Mouse (Mus musculus) midbrain, postnatal 0 days (tissue): Measurements from ENCODE around the gene Elk1. TPM values are rescaled to one million over a fixed set of nuclear protein-coding genes. Genes with fewer than 3 reads are reported as not detected.

ENCODE experiments used
- ATAC-seq: fragments of 200-750 bp; cut with Nextera tagmentation; 2 replicates; pipeline ENCODE4 v1.8.0; 2017; ENCODE audit warnings: moderate number of reproducible peaks, mild to moderate bottlenecking, moderate TSS enrichment, moderate library complexity; ENCODE audit not compliant: low FRiP score
- DNase-seq: peaks from one replicate; pipeline ENCODE4 v3.0.0-alpha.2; 2015; ENCODE audit warnings: low spot score
- H3K27ac ChIP-seq: fragments of 300-500 bp; sonication (generic); 2 replicates; pipeline ENCODE4 v1.5.1; 2014; ENCODE audit warnings: low read depth, mild to moderate bottlenecking, low read length, mixed read lengths
- H3K27me3 ChIP-seq: fragments of 300-500 bp; sonication (generic); 2 replicates; pipeline ENCODE4 v1.6.1; 2014; ENCODE audit warnings: low read length, control low read depth, mixed read lengths; ENCODE audit not compliant: insufficient read depth
- H3K36me3 ChIP-seq: fragments of 300-500 bp; sonication (generic); 2 replicates; pipeline ENCODE4 v1.6.1; 2014; ENCODE audit warnings: low read length, control low read depth, mixed read lengths; ENCODE audit not compliant: insufficient read depth
- H3K4me1 ChIP-seq: fragments of 300-500 bp; sonication (generic); 2 replicates; pipeline ENCODE4 v1.6.1; 2014; ENCODE audit warnings: mild to moderate bottlenecking, control low read depth, antibody characterized with exemption, low read length, mixed read lengths; ENCODE audit not compliant: insufficient read depth
- H3K4me2 ChIP-seq: fragments of 300-500 bp; sonication (generic); 2 replicates; pipeline ENCODE4 v1.6.1; 2014; ENCODE audit warnings: low read depth, mild to moderate bottlenecking, low read length, mixed read lengths; ENCODE audit not compliant: poor library complexity, severe bottlenecking
- H3K4me3 ChIP-seq: fragments of 300-500 bp; sonication (generic); 2 replicates; pipeline ENCODE4 v1.5.1; 2014; ENCODE audit warnings: low read depth, mild to moderate bottlenecking, low read length, moderate library complexity
- H3K9ac ChIP-seq: fragments of 300-500 bp; sonication (generic); replicated peaks from 2 replicates; pipeline ENCODE4 v1.6.1; 2014; ENCODE audit warnings: mild to moderate bottlenecking, low read length, moderate library complexity, mixed read lengths; ENCODE audit not compliant: poor library complexity, severe bottlenecking
- H3K9me3 ChIP-seq: fragments of 300-500 bp; sonication (generic); 2 replicates; pipeline ENCODE4 v1.6.1; 2016; ENCODE audit warnings: low read length, control low read depth
- CTCF ChIP-seq: IDR thresholded peaks from 2 replicates; pipeline ENCODE4 v1.5.1; 2016; ENCODE audit warnings: antibody characterized with exemption, mild to moderate bottlenecking
- WGBS: fragments of 180-500 bp; shearing (Covaris S2); extraction: QIAGEN DNeasy Blood & Tissue Kit; methylation state at CpG from one replicate; pipeline ENCODE4 v1.1.7; 2014; 5-methylcytosine and 5-hydroxymethylcytosine counted together
- polyA plus RNA-seq: library from polyadenylated mRNA; unstranded; fragments of >200 nt; fragmentation: Nextera tagmentation; extraction: Ambion mirVana; gene quantifications from 2 replicates; pipeline ENCODE4 v1.2.1, GENCODE M21; 2015
- total RNA-seq: library from RNA; depleted of rRNA; stranded (reverse); fragments of >200 nt; gene quantifications from 2 replicates; pipeline ENCODE4 v1.2.3, GENCODE M21; 2014; rRNA removed

Elk1 gene
- total RNA-seq (31.7 and 38.4 TPM in 2 replicates), polyA plus RNA-seq (15.4 and 16.7 TPM in 2 replicates)

- DNase-seq (peak; percentile 96), ATAC-seq (peak; percentile 98)
- H3K4me1 ChIP-seq: no peaks in the 10 kb centered on the region
- H3K9me3 ChIP-seq: no peaks in the 10 kb centered on the region
- WGBS: 17% methylated on average over 26 of the region's 30 CpGs
- H3K4me3 ChIP-seq: peak within 1 kb of the TSS; percentile 54
- H3K9ac ChIP-seq: peak within 1 kb of the TSS; percentile 61
- peak within 1 kb of the TSS; percentile 51 for H3K4me2 ChIP-seq
- H3K36me3 ChIP-seq: no peaks in the 10 kb centered on the region; the same call in 1 of the 2 replicates
- H3K27ac ChIP-seq: peak within 1 kb of the TSS; percentile 78
- TF ChIP-seq CTCF: no peak
- H3K27me3 ChIP-seq: no peaks in the 10 kb centered on the region
Measured at GRCm38 (mm10) chrX:20950191-20950880, at the start of gene Elk1. Gene Elk1 (minus strand): TSS chrX:20950608.

- no peak for TF ChIP-seq CTCF
- ATAC-seq (no peak), DNase-seq (no peak)
- no peaks in the 10 kb centered on the region for H3K4me1 ChIP-seq
- no peak overlapping the region for H3K4me2 ChIP-seq
- H3K9ac ChIP-seq: no peak overlapping the region
- H3K9me3 ChIP-seq: no peaks in the 10 kb centered on the region
- H3K4me3 ChIP-seq: no peak overlapping the region
- H3K36me3 ChIP-seq: no peaks in the 10 kb centered on the region
- 78% methylated on average over 1 of the region's 1 CpGs for WGBS
- H3K27me3 ChIP-seq: no peaks in the 10 kb centered on the region
- no peak overlapping the region for H3K27ac ChIP-seq
Measured at GRCm38 (mm10) chrX:20980901-20981300, 30.5 kb upstream of the Elk1 start.

GRCm38 (mm10) chrX:20961477-20962378, 11.3 kb upstream of the Elk1 start, which contains the start of gene Uxt:
Gene Uxt (minus strand): TSS chrX:20962017.
- no peaks in the 10 kb centered on the region for H3K36me3 ChIP-seq
- H3K27ac ChIP-seq: peak within 1 kb of the TSS; percentile 4
- peak within 1 kb of the TSS; percentile 24; the same call in 1 of the 2 replicates for H3K9ac ChIP-seq
- WGBS: 17% methylated on average over 57 of the region's 57 CpGs
- peak; percentile 51 for TF ChIP-seq CTCF
- no peaks in the 10 kb centered on the region for H3K9me3 ChIP-seq
- peak within 1 kb of the TSS; percentile 43 for H3K4me2 ChIP-seq
- peak within 1 kb of the TSS; percentile 37 for H3K4me3 ChIP-seq
- ATAC-seq (peak; percentile 97), DNase-seq (peak; percentile 90)
- no peaks in the 10 kb centered on the region for H3K4me1 ChIP-seq
- no peaks in the 10 kb centered on the region for H3K27me3 ChIP-seq

- DNase-seq (peak; percentile 51), ATAC-seq (no peak)
- no peaks in the 10 kb centered on the region for H3K27me3 ChIP-seq
- H3K9ac ChIP-seq: no peak overlapping the region
- TF ChIP-seq CTCF: peak; percentile 70
- H3K27ac ChIP-seq: no peak overlapping the region
- no peak overlapping the region for H3K4me3 ChIP-seq
- no peaks in the 10 kb centered on the region for H3K4me1 ChIP-seq
- H3K4me2 ChIP-seq: no peak overlapping the region
- 6% methylated on average over 3 of the region's 4 CpGs for WGBS
- H3K36me3 ChIP-seq: 0 out of 2 replicates have a peak, but pooled peaks cover 2% of the 10 kb centered on the region
- no peaks in the 10 kb centered on the region for H3K9me3 ChIP-seq
Measured at GRCm38 (mm10) chrX:20946055-20946454, 4.4 kb downstream of the Elk1 start.

- H3K4me2 ChIP-seq: no peak overlapping the region
- no peak for DNase-seq
- H3K36me3 ChIP-seq: peaks cover 11% of the 10 kb centered on the region; the same call in 1 of the 2 replicates
- H3K9me3 ChIP-seq: no peaks in the 10 kb centered on the region
- H3K4me1 ChIP-seq: no peaks in the 10 kb centered on the region
- 95% methylated on average over 1 of the region's 1 CpGs for WGBS
- H3K27ac ChIP-seq: no peak overlapping the region
- no peak for TF ChIP-seq CTCF
- no peak overlapping the region for H3K9ac ChIP-seq
- ATAC-seq: no peak
- H3K4me3 ChIP-seq: no peak overlapping the region
- no peaks in the 10 kb centered on the region for H3K27me3 ChIP-seq
Measured at GRCm38 (mm10) chrX:20931963-20932362, 18.4 kb downstream of the Elk1 start.
